Mouse (Mus musculus) thymus, postnatal 10 days (tissue): ENCODE results near the gene Rhbdd2.

Experiments
- DNase-seq, 2 experiments: peaks; one replicate each; pipeline ENCODE4 v3.0.0; 2021; ENCODE audit warnings: low spot score in 2 of 2

Rhbdd2 gene

GRCm38 (mm10) chr5:135645330-135645729 lies 12.9 kb downstream of the Rhbdd2 start:
- no peak for DNase-seq

GRCm38 (mm10) chr5:135646038-135646437 lies 13.6 kb downstream of the Rhbdd2 start:
- DNase-seq: no peak

- DNase-seq: no peak
These were observed 16.3 kb downstream of the Rhbdd2 start for GRCm38 (mm10) chr5:135648461-135649308.

GRCm38 (mm10) chr5:135649309-135649633 lies 16.9 kb downstream of the Rhbdd2 start:
- no peak for DNase-seq

GRCm38 (mm10) chr5:135651536-135651935 lies 19.1 kb downstream of the Rhbdd2 start:
- no peak for DNase-seq

- no peak for DNase-seq
These were observed 20.8 kb downstream of the Rhbdd2 start for GRCm38 (mm10) chr5:135653209-135653608.

GRCm38 (mm10) chr5:135656046-135656445 lies 23.6 kb downstream of the Rhbdd2 start:
- no peak for DNase-seq

GRCm38 (mm10) chr5:135657128-135657527 lies 24.7 kb downstream of the Rhbdd2 start:
- DNase-seq: no peak

GRCm38 (mm10) chr5:135657703-135658373 lies 25.4 kb downstream of the Rhbdd2 start:
- DNase-seq: no peak

- DNase-seq: no peak
These were observed 27.5 kb downstream of the Rhbdd2 start for GRCm38 (mm10) chr5:135659956-135660355.

GRCm38 (mm10) chr5:135660535-135660934 lies 28.1 kb downstream of the Rhbdd2 start:
- no peak for DNase-seq

- DNase-seq: no peak
These were observed 34.5 kb downstream of the Rhbdd2 start for GRCm38 (mm10) chr5:135666890-135667289.

GRCm38 (mm10) chr5:135668071-135668470 lies 35.7 kb downstream of the Rhbdd2 start:
- DNase-seq: no peak

GRCm38 (mm10) chr5:135669741-135670275 lies 37.4 kb downstream of the Rhbdd2 start, which contains the start of gene Por:
Gene Por, plus strand, starts transcription at chr5:135670033.
- no peak for DNase-seq

GRCm38 (mm10) chr5:135670881-135671280 lies 38.5 kb downstream of the Rhbdd2 start:
- DNase-seq: no peak

- no peak for DNase-seq
These were observed 40.1 kb downstream of the Rhbdd2 start for GRCm38 (mm10) chr5:135672509-135672908.

- no peak for DNase-seq
These were observed 40.6 kb downstream of the Rhbdd2 start for GRCm38 (mm10) chr5:135672980-135673379.

GRCm38 (mm10) chr5:135674349-135674775 lies 41.9 kb downstream of the Rhbdd2 start:
- DNase-seq: no peak

- DNase-seq: peak in 1 of 2 experiments; percentile 23
These were observed 42.4 kb downstream of the Rhbdd2 start for GRCm38 (mm10) chr5:135674821-135675220.

- no peak for DNase-seq
These were observed 44.3 kb downstream of the Rhbdd2 start for GRCm38 (mm10) chr5:135676696-135677095.

- no peak for DNase-seq
These were observed 44.8 kb downstream of the Rhbdd2 start for GRCm38 (mm10) chr5:135677251-135677650.

- DNase-seq: no peak
These were observed 46.1 kb downstream of the Rhbdd2 start for GRCm38 (mm10) chr5:135678481-135678880.
